Mouse (Mus musculus) small intestine, adult 2 months (tissue): ENCODE data around the gene D430041D05Rik. TPM values are rescaled to one million over a fixed set of nuclear protein-coding genes. Genes with fewer than 3 reads are reported as not detected.

Experiments
- H3K27ac ChIP-seq: fragments of 200-500 bp; 2 replicates; pipeline ENCODE4 v1.5.1; 2012; ENCODE audit warnings: low read depth, low read length, control low read depth, inconsistent platforms; ENCODE audit not compliant: insufficient read depth
- H3K27me3 ChIP-seq: fragments of 200-500 bp; 2 replicates; pipeline ENCODE4 v1.6.1; 2012; ENCODE audit warnings: mild to moderate bottlenecking, moderate library complexity, low read length, inconsistent platforms; ENCODE audit not compliant: control insufficient read depth, insufficient read depth
- H3K36me3 ChIP-seq: fragments of 200-500 bp; 2 replicates; pipeline ENCODE4 v1.6.1; 2012; ENCODE audit warnings: mild to moderate bottlenecking, low read length, control low read depth, inconsistent platforms; ENCODE audit not compliant: control insufficient read depth, insufficient read depth
- H3K4me1 ChIP-seq: fragments of 200-500 bp; 2 replicates; pipeline ENCODE4 v1.6.1; 2012; ENCODE audit warnings: low read length, inconsistent platforms, mixed read lengths; ENCODE audit not compliant: control insufficient read depth, insufficient read depth, insufficient read length
- H3K4me3 ChIP-seq: fragments of 200-500 bp; 2 replicates; pipeline ENCODE4 v1.5.1; 2012; ENCODE audit warnings: low read depth, mild to moderate bottlenecking, control low read depth, inconsistent platforms, low read length, moderate library complexity
- CTCF ChIP-seq: fragments of 200-500 bp; IDR thresholded peaks from 2 replicates; pipeline ENCODE4 v1.5.1; 2012; ENCODE audit warnings: low read depth, mild to moderate bottlenecking, control low read depth, inconsistent platforms, low read length, moderate library complexity, mixed read lengths; ENCODE audit not compliant: insufficient replicate concordance, insufficient read length; ENCODE audit errors: extremely low read depth
- POLR2A ChIP-seq: fragments of 200-500 bp; IDR thresholded peaks from 2 replicates; pipeline ENCODE4 v1.6.1; 2012; ENCODE audit warnings: low read depth, mild to moderate bottlenecking, control low read depth, inconsistent platforms, low read length, moderate library complexity
- WGBS: fragments of 180-500 bp; shearing (Covaris S2); methylation state at CpG from one replicate; pipeline ENCODE4 v1.1.7; 2018; 5-methylcytosine and 5-hydroxymethylcytosine counted together
- polyA plus RNA-seq: library from polyadenylated mRNA; depleted of rRNA; stranded (reverse); fragments of >200 nt; gene quantifications from 2 replicates; pipeline ENCODE4 v1.2.3, GENCODE M21; 2012

D430041D05Rik gene
- polyA plus RNA-seq, 1 experiment: not detected

- WGBS: 65% methylated on average over 4 of the region's 4 CpGs
- H3K4me1 ChIP-seq: no peaks in the 10 kb centered on the region; the same call in 1 of the 2 replicates
- H3K36me3 ChIP-seq: no peaks in the 10 kb centered on the region
- peaks cover 22% of the 10 kb centered on the region for H3K27me3 ChIP-seq
- TF ChIP-seq CTCF (no peak), POLR2A (no peak)
- no peak overlapping the region for H3K27ac ChIP-seq
- no peak overlapping the region for H3K4me3 ChIP-seq
Observed at GRCm38 (mm10) chr2:104407913-104408312, 2.9 kb downstream of the D430041D05Rik start.

- Histone ChIP-seq H3K27ac (no peak overlapping the region), H3K4me3 (no peak overlapping the region), H3K36me3 (no peaks in the 10 kb centered on the region), H3K27me3 (0 out of 2 replicates have a peak, but pooled peaks cover 3% of the 10 kb centered on the region), H3K4me1 (no peaks in the 10 kb centered on the region)
- WGBS: 84% methylated on average over 6 of the region's 6 CpGs
- TF ChIP-seq CTCF (no peak), POLR2A (no peak)
Observed at GRCm38 (mm10) chr2:104404036-104404435, 6.8 kb downstream of the D430041D05Rik start.

GRCm38 (mm10) chr2:104398651-104399290 is 12.0 kb downstream of the D430041D05Rik start:
- H3K36me3 ChIP-seq: no peaks in the 10 kb centered on the region
- H3K27ac ChIP-seq: no peak overlapping the region
- no peaks in the 10 kb centered on the region for H3K27me3 ChIP-seq
- TF ChIP-seq CTCF (no peak), POLR2A (no peak)
- H3K4me3 ChIP-seq: no peak overlapping the region
- WGBS: 75% methylated on average over 6 of the region's 6 CpGs
- no peaks in the 10 kb centered on the region for H3K4me1 ChIP-seq

- TF ChIP-seq POLR2A (no peak), CTCF (no peak)
- H3K4me1 ChIP-seq: no peaks in the 10 kb centered on the region
- no peak overlapping the region for H3K4me3 ChIP-seq
- no peak overlapping the region for H3K27ac ChIP-seq
- no peaks in the 10 kb centered on the region for H3K27me3 ChIP-seq
- no peaks in the 10 kb centered on the region for H3K36me3 ChIP-seq
- 80% methylated on average over 9 of the region's 9 CpGs for WGBS
Observed at GRCm38 (mm10) chr2:104395961-104396360, 14.9 kb downstream of the D430041D05Rik start.

- no peaks in the 10 kb centered on the region for H3K36me3 ChIP-seq
- no peak overlapping the region for H3K27ac ChIP-seq
- TF ChIP-seq POLR2A: no peak
- TF ChIP-seq CTCF: no peak
- 53% methylated on average over 2 of the region's 2 CpGs for WGBS
- no peaks in the 10 kb centered on the region for H3K27me3 ChIP-seq
- H3K4me1 ChIP-seq: no peaks in the 10 kb centered on the region
- no peak overlapping the region for H3K4me3 ChIP-seq
Observed at GRCm38 (mm10) chr2:104394769-104395168, 16.0 kb downstream of the D430041D05Rik start.

GRCm38 (mm10) chr2:104392700-104393312 is 18.0 kb downstream of the D430041D05Rik start:
- no peak for TF ChIP-seq POLR2A
- no peak for TF ChIP-seq CTCF
- Histone ChIP-seq H3K4me1 (no peaks in the 10 kb centered on the region), H3K27ac (no peak overlapping the region), H3K27me3 (no peaks in the 10 kb centered on the region), H3K4me3 (no peak overlapping the region), H3K36me3 (no peaks in the 10 kb centered on the region)
- 75% methylated on average over 4 of the region's 4 CpGs for WGBS

- Histone ChIP-seq H3K4me3 (no peak overlapping the region), H3K27me3 (no peaks in the 10 kb centered on the region), H3K4me1 (no peaks in the 10 kb centered on the region), H3K36me3 (no peaks in the 10 kb centered on the region), H3K27ac (no peak overlapping the region)
- 83% methylated on average over 11 of the region's 11 CpGs for WGBS
- TF ChIP-seq POLR2A (no peak), CTCF (no peak)
Observed at GRCm38 (mm10) chr2:104389231-104389630, 21.6 kb downstream of the D430041D05Rik start.
